Mouse (Mus musculus): Measurements from ENCODE around the gene Lrrc23.
"Not testable (repeated sequence)": the region's sequence is repeated elsewhere in the genome, so short reads cannot be mapped to it uniquely, and the experiment has no call there.

The Lrrc23 gene

GRCm38 (mm10) chr6:124807986-124808357, 28.4 kb upstream of the Lrrc23 start:
- no peak for DNase-seq (ENCODE audit: low read depth, low spot score)

- DNase-seq (ENCODE audit: low read depth, low spot score): no peak
Measured at GRCm38 (mm10) chr6:124807366-124807765, 27.8 kb upstream of the Lrrc23 start.

GRCm38 (mm10) chr6:124806446-124807140, 27.1 kb upstream of the Lrrc23 start:
- DNase-seq (ENCODE audit: low read depth, low spot score): no peak

- DNase-seq (ENCODE audit: low read depth, low spot score): peak; percentile 86
Measured at GRCm38 (mm10) chr6:124805341-124806321, 26.1 kb upstream of the Lrrc23 start.

- no peak for DNase-seq (ENCODE audit: low read depth, low spot score)
Measured at GRCm38 (mm10) chr6:124804341-124804740, 24.8 kb upstream of the Lrrc23 start.

- not testable (repeated sequence) for DNase-seq (ENCODE audit: low read depth, low spot score)
Measured at GRCm38 (mm10) chr6:124803691-124804090, 24.2 kb upstream of the Lrrc23 start.

- DNase-seq (ENCODE audit: low read depth, low spot score): no peak
Measured at GRCm38 (mm10) chr6:124803061-124803460, 23.5 kb upstream of the Lrrc23 start.

GRCm38 (mm10) chr6:124802400-124802799, 22.9 kb upstream of the Lrrc23 start:
- not testable (repeated sequence) for DNase-seq (ENCODE audit: low read depth, low spot score)

- DNase-seq (ENCODE audit: low read depth, low spot score): no peak
Measured at GRCm38 (mm10) chr6:124796200-124796599, 16.7 kb upstream of the Lrrc23 start.

GRCm38 (mm10) chr6:124795781-124796180, 16.3 kb upstream of the Lrrc23 start:
- DNase-seq (ENCODE audit: low read depth, low spot score): no peak

- no peak for DNase-seq (ENCODE audit: low read depth, low spot score)
Measured at GRCm38 (mm10) chr6:124791911-124792310, 12.4 kb upstream of the Lrrc23 start.

- DNase-seq (ENCODE audit: low read depth, low spot score): no peak
Measured at GRCm38 (mm10) chr6:124790121-124790520, 10.6 kb upstream of the Lrrc23 start.

GRCm38 (mm10) chr6:124789519-124789918, 10.0 kb upstream of the Lrrc23 start:
- no peak for DNase-seq (ENCODE audit: low read depth, low spot score)

- DNase-seq (ENCODE audit: low read depth, low spot score): no peak
Measured at GRCm38 (mm10) chr6:124787722-124788121, 8.2 kb upstream of the Lrrc23 start.

- DNase-seq (ENCODE audit: low read depth, low spot score): no peak
Measured at GRCm38 (mm10) chr6:124786756-124787420, 7.4 kb upstream of the Lrrc23 start.

GRCm38 (mm10) chr6:124782436-124782835, 2.9 kb upstream of the Lrrc23 start:
- peak; percentile 61 for DNase-seq (ENCODE audit: low read depth, low spot score)

GRCm38 (mm10) chr6:124780917-124781316, 1.4 kb upstream of the Lrrc23 start:
- DNase-seq (ENCODE audit: low read depth, low spot score): no peak

- no peak for DNase-seq (ENCODE audit: low read depth, low spot score)
Measured at GRCm38 (mm10) chr6:124779984-124780416, 473 bp upstream of the Lrrc23 start.

- no peak for DNase-seq (ENCODE audit: low read depth, low spot score)
Measured at GRCm38 (mm10) chr6:124770511-124770910, 9.0 kb downstream of the Lrrc23 start.

- DNase-seq (ENCODE audit: low read depth, low spot score): no peak
Measured at GRCm38 (mm10) chr6:124770013-124770412, 9.5 kb downstream of the Lrrc23 start.

- DNase-seq (ENCODE audit: low read depth, low spot score): peak; percentile 26
Measured at GRCm38 (mm10) chr6:124769101-124769765, 10.3 kb downstream of the Lrrc23 start, which contains the start of gene Eno2. Eno2 (minus strand) TSS chr6:124769673.
